Mouse (Mus musculus) CH12.LX (cell line): ENCODE measurements around the gene Fbxo31. TPM values are rescaled to one million over a fixed set of nuclear protein-coding genes. Genes with fewer than 3 reads are reported as not detected.

Source experiments
- DNase-seq: peaks from one replicate; pipeline ENCODE4 v3.0.0-alpha.2; 2013; ENCODE audit errors: extremely low read depth
- H3K27ac ChIP-seq: 2 replicates; pipeline ENCODE4 v1.5.1; 2012; ENCODE audit warnings: low read depth, mild to moderate bottlenecking, control low read depth, moderate library complexity; ENCODE audit not compliant: insufficient read depth
- H3K27me3 ChIP-seq: replicated peaks from 2 replicates; pipeline ENCODE3; 2012; ENCODE audit warnings: inconsistent platforms
- H3K36me3 ChIP-seq, 2 experiments: replicated peaks in 1 of 2; 2 replicates each; pipeline versions ENCODE3 to v1.6.1; 2012; ENCODE audit warnings: inconsistent platforms in 1 of 2, low read length in 1 of 2, mild to moderate bottlenecking in 1 of 2, mixed read lengths in 1 of 2, moderate library complexity in 1 of 2; ENCODE audit not compliant: control insufficient read depth in 1 of 2, insufficient read depth in 1 of 2
- H3K4me1 ChIP-seq, 2 experiments: 2 replicates each; pipeline ENCODE4 v1.6.1; 2012; ENCODE audit warnings: inconsistent platforms in 1 of 2, moderate library complexity in 1 of 2; ENCODE audit not compliant: insufficient read depth in 2 of 2, control insufficient read depth in 1 of 2
- H3K4me2 ChIP-seq: 2 replicates; pipeline ENCODE4 v1.6.1; 2012; ENCODE audit warnings: low read depth, mild to moderate bottlenecking, control low read depth; ENCODE audit not compliant: poor library complexity, insufficient read depth, severe bottlenecking
- H3K4me3 ChIP-seq, 3 experiments: fragments of 150-350 bp in 1 of 3; sonication (generic) in 1 of 3; replicated peaks in 1 of 3; 2 replicates each; pipeline versions ENCODE3 to v1.5.1; 2011 to 2012; ENCODE audit warnings: low read depth in 2 of 3, low read length in 2 of 3, mild to moderate bottlenecking in 2 of 3, moderate library complexity in 2 of 3, control low read depth in 1 of 3, improper control_type of control experiment in 1 of 3, inconsistent platforms in 1 of 3, mixed read lengths in 1 of 3; ENCODE audit not compliant: poor library complexity in 1 of 3
- H3K79me2 ChIP-seq: replicated peaks from 2 replicates; pipeline ENCODE4 v1.6.1; 2012; ENCODE audit warnings: mild to moderate bottlenecking, moderate library complexity; ENCODE audit not compliant: control insufficient read depth, poor library complexity, insufficient read depth, severe bottlenecking; ENCODE audit errors: extremely low read depth
- H3K9ac ChIP-seq: 2 replicates; pipeline ENCODE4 v1.6.1; 2012; ENCODE audit warnings: low read depth, mild to moderate bottlenecking, control low read depth, moderate library complexity; ENCODE audit not compliant: insufficient read depth
- H3K9me3 ChIP-seq: replicated peaks from 2 replicates; pipeline ENCODE3; 2012; ENCODE audit warnings: low read length, inconsistent platforms, mixed read lengths
- CHD2 ChIP-seq: IDR thresholded peaks from 2 replicates; pipeline ENCODE4 v1.6.1; 2011; ENCODE audit warnings: low read length, improper control_type of control experiment
- CTCF ChIP-seq, 2 experiments: IDR thresholded peaks in 1 of 2; conservative IDR thresholded peaks in 1 of 2; 2 replicates each; pipeline ENCODE4 v1.5.1; 2011 to 2012; ENCODE audit warnings: low read depth in 2 of 2, low read length in 2 of 2, improper control_type of control experiment in 1 of 2, inconsistent platforms in 1 of 2, mild to moderate bottlenecking in 1 of 2, moderate library complexity in 1 of 2
- E2F4 ChIP-seq: IDR thresholded peaks from 2 replicates; pipeline ENCODE4 v1.6.1; 2011; ENCODE audit warnings: low read depth, low read length, improper control_type of control experiment; ENCODE audit not compliant: insufficient replicate concordance
- ELF1 ChIP-seq: IDR thresholded peaks from 2 replicates; pipeline ENCODE4 v1.6.1; 2014; ENCODE audit warnings: low read depth, mild to moderate bottlenecking, inconsistent platforms, low read length, improper control_type of control experiment
- ETS1 ChIP-seq: conservative IDR thresholded peaks from 2 replicates; pipeline ENCODE4 v1.6.1; 2012; ENCODE audit warnings: low read depth, mild to moderate bottlenecking, inconsistent platforms, low read length, improper control_type of control experiment, moderate library complexity
- HCFC1 ChIP-seq: IDR thresholded peaks from 2 replicates; pipeline ENCODE4 v1.6.1; 2012; ENCODE audit warnings: low read depth, mild to moderate bottlenecking, inconsistent platforms, low read length, improper control_type of control experiment
- IRF4 ChIP-seq: IDR thresholded peaks from 2 replicates; pipeline ENCODE4 v1.6.1; 2014; ENCODE audit warnings: low read depth, mild to moderate bottlenecking, inconsistent platforms, low read length, improper control_type of control experiment
- JUN ChIP-seq: IDR thresholded peaks from 2 replicates; pipeline ENCODE4 v1.6.1; 2011; ENCODE audit warnings: low read depth, mild to moderate bottlenecking, low read length, improper control_type of control experiment, moderate library complexity; ENCODE audit not compliant: insufficient read depth
- KAT2A ChIP-seq: IDR thresholded peaks from 2 replicates; pipeline ENCODE4 v1.6.1; 2012; ENCODE audit warnings: low read length, improper control_type of control experiment, inconsistent platforms; ENCODE audit not compliant: insufficient replicate concordance
- MAFK ChIP-seq: IDR thresholded peaks from 2 replicates; pipeline ENCODE4 v1.6.1; 2011; ENCODE audit warnings: low read length, improper control_type of control experiment; ENCODE audit not compliant: insufficient replicate concordance
- MAX ChIP-seq: IDR thresholded peaks from 2 replicates; pipeline ENCODE4 v1.6.1; 2011; ENCODE audit warnings: low read length, improper control_type of control experiment
- MEF2A ChIP-seq: IDR thresholded peaks from 2 replicates; pipeline ENCODE4 v1.6.1; 2014; ENCODE audit warnings: low read depth, mild to moderate bottlenecking, inconsistent platforms, low read length, improper control_type of control experiment, borderline replicate concordance
- MYC ChIP-seq: IDR thresholded peaks from 2 replicates; pipeline ENCODE4 v1.6.1; 2011; ENCODE audit warnings: low read depth, mild to moderate bottlenecking, improper control_type of control experiment, low read length
- NELFE ChIP-seq: IDR thresholded peaks from 2 replicates; pipeline ENCODE4 v1.6.1; 2011; ENCODE audit warnings: low read depth, low read length, improper control_type of control experiment
- POLR2A ChIP-seq: IDR thresholded peaks from 2 replicates; pipeline ENCODE4 v1.6.1; 2011; ENCODE audit warnings: low read depth, mild to moderate bottlenecking, improper control_type of control experiment, low read length
- RAD21 ChIP-seq: IDR thresholded peaks from 2 replicates; pipeline ENCODE4 v1.6.1; 2011; ENCODE audit warnings: low read depth, mild to moderate bottlenecking, low read length, improper control_type of control experiment, moderate library complexity
- RCOR1 ChIP-seq: conservative IDR thresholded peaks from 2 replicates; pipeline ENCODE4 v1.6.1; 2012; ENCODE audit warnings: low read depth, mild to moderate bottlenecking, inconsistent platforms, low read length, improper control_type of control experiment
- SMC3 ChIP-seq: IDR thresholded peaks from 2 replicates; pipeline ENCODE4 v1.6.1; 2011; ENCODE audit warnings: low read depth, low read length, improper control_type of control experiment
- TBP ChIP-seq: conservative IDR thresholded peaks from 2 replicates; pipeline ENCODE4 v1.6.1; 2011; ENCODE audit warnings: low read depth, low read length, improper control_type of control experiment
- TCF12 ChIP-seq: IDR thresholded peaks from 2 replicates; pipeline ENCODE4 v1.6.1; 2014; ENCODE audit warnings: low read depth, mild to moderate bottlenecking, inconsistent platforms, low read length, improper control_type of control experiment
- ZC3H11A ChIP-seq: IDR thresholded peaks from 2 replicates; pipeline ENCODE4 v1.6.1; 2012; ENCODE audit warnings: low read depth, mild to moderate bottlenecking, inconsistent platforms, low read length, improper control_type of control experiment
- dilution Hi-C: fragments of 300-500 bp; cut with MboI; formaldehyde crosslinking; loops from 2 replicates; pipeline ENCODE4 v1.14.3; 2020; ENCODE audit warnings: low sequenced_read_pairs; ENCODE audit not compliant: extremely low pct_unique_long_range_greater_than_20kb, extremely low pct_ligation_motif_present
- in situ Hi-C: fragments of 300-500 bp; cut with MboI; formaldehyde crosslinking; loops from 3 replicates; pipeline ENCODE4 v1.14.3; 2019; ENCODE audit warnings: low sequenced_read_pairs, low pct_ligation_motif_present, low pct_unique_long_range_greater_than_20kb, mixed read lengths
- polyA plus RNA-seq: library from polyadenylated mRNA; unstranded; fragments of >175 nt; gene quantifications from 2 replicates; pipeline ENCODE4 v1.2.1, GENCODE M21; 2012; ENCODE audit warnings: low read depth; ENCODE audit not compliant: insufficient read length
- total RNA-seq, 2 experiments: library from RNA; depleted of rRNA; stranded (reverse); fragments of 300-350 nt in 1 of 2; fragments of >200 nt in 1 of 2; gene quantifications; 2 replicates each; pipeline ENCODE4 v1.2.3; 2012 to 2014

The Fbxo31 gene
- total and polyA plus RNA-seq, 3 experiments = 13.2 to 24.7 (median 14.2) TPM

GRCm38 (mm10) chr8:121550056-121550455, 28.6 kb downstream of the Fbxo31 start:
- dilution Hi-C loops = no loop called here
- H3K9me3 ChIP-seq = no peaks in the 10 kb centered on the region
- no peak overlapping the region for H3K9ac ChIP-seq
- peaks cover 0 to 7% of the 10 kb centered on the region in 2 experiments; a peak in 2 of 4 replicates for H3K4me1 ChIP-seq
- H3K4me3 ChIP-seq = no peak overlapping the region
- no peak for DNase-seq
- H3K27me3 ChIP-seq = peaks cover 14% of the 10 kb centered on the region
- H3K79me2 ChIP-seq = no peaks in the 10 kb centered on the region
- H3K36me3 ChIP-seq = peaks cover 42 to 62% of the 10 kb centered on the region in 2 experiments
- H3K27ac ChIP-seq = no peak overlapping the region
- in situ Hi-C loops = no loop called here
- TF ChIP-seq E2F4 (no peak), HCFC1 (no peak), JUN (no peak), ELF1 (no peak), CHD2 (no peak), POLR2A (no peak), CTCF (conservative IDR thresholded peaks at IDR 0.05 in 1 of 2, IDR thresholded peaks at IDR 0.05 in 1 of 2; ENCODE audit: low read depth in 2 of 2, low read length in 2 of 2) (no peak), MYC (no peak), MAFK (no peak), KAT2A (no peak), TBP (no peak), RCOR1 (no peak), MAX (no peak)
- H3K4me2 ChIP-seq = no peak overlapping the region

GRCm38 (mm10) chr8:121547132-121547531, 31.5 kb downstream of the Fbxo31 start:
- Histone ChIP-seq H3K27me3 (peaks cover 34% of the 10 kb centered on the region), H3K4me1 (peaks cover 0 to 7% of the 10 kb centered on the region in 2 experiments; a peak in 2 of 4 replicates), H3K9me3 (no peaks in the 10 kb centered on the region), H3K4me3 (no peak overlapping the region), H3K4me2 (no peak overlapping the region), H3K36me3 (peaks cover 20 to 33% of the 10 kb centered on the region in 2 experiments), H3K27ac (no peak overlapping the region), H3K79me2 (no peaks in the 10 kb centered on the region), H3K9ac (no peak overlapping the region)
- in situ Hi-C loops = loop anchor here (10.0 kb wide), 1 partner anchor 138 kb away; no protein-coding TSS in a partner anchor
- peak; percentile 79 for DNase-seq
- peak; percentile 17; the same call in 1 of the 2 replicates for TF ChIP-seq IRF4
- no peak for TF ChIP-seq TCF12
- TF ChIP-seq MEF2A = peak; percentile 39; the same call in 1 of the 2 replicates
- TF ChIP-seq ETS1 = no peak
- TF ChIP-seq CTCF (conservative IDR thresholded peaks at IDR 0.05 in 1 of 2, IDR thresholded peaks at IDR 0.05 in 1 of 2; ENCODE audit: low read depth in 2 of 2, low read length in 2 of 2) = peak; percentile 89 to 95
- peak; percentile 25 for TF ChIP-seq ZC3H11A
- peak; percentile 34; the same call in 1 of the 2 replicates for TF ChIP-seq NELFE
- peak; percentile 74 for TF ChIP-seq SMC3
- peak; percentile 92 for TF ChIP-seq RAD21
- dilution Hi-C loops = no loop called here
